Mouse (Mus musculus) hindbrain, embryonic 14.5 days (tissue): Measurements from ENCODE around the gene Atp11c. TPM values are rescaled to one million over a fixed set of nuclear protein-coding genes. Genes with fewer than 3 reads are reported as not detected.

Experiments used
- ATAC-seq: fragments of 200-750 bp; cut with Nextera tagmentation; 2 replicates; pipeline ENCODE4 v1.8.0; 2017; ENCODE audit warnings: moderate number of reproducible peaks, mild to moderate bottlenecking, moderate TSS enrichment, moderate library complexity; ENCODE audit not compliant: low FRiP score
- DNase-seq: peaks from one replicate; pipeline ENCODE4 v3.0.0-alpha.2; 2015; ENCODE audit warnings: low spot score
- H3K27ac ChIP-seq: fragments of 300-500 bp; sonication (generic); 2 replicates; pipeline ENCODE4 v1.5.1; 2014; ENCODE audit warnings: mild to moderate bottlenecking, moderate library complexity
- H3K27me3 ChIP-seq: fragments of 300-500 bp; sonication (generic); 2 replicates; pipeline ENCODE4 v1.6.1; 2014; ENCODE audit warnings: mild to moderate bottlenecking, low read length, mixed read lengths; ENCODE audit not compliant: control insufficient read depth, insufficient read depth
- H3K36me3 ChIP-seq: fragments of 300-500 bp; sonication (generic); replicated peaks from 2 replicates; pipeline ENCODE4 v1.6.1; 2014; ENCODE audit not compliant: control insufficient read depth, insufficient read depth
- H3K4me1 ChIP-seq: fragments of 300-500 bp; sonication (generic); replicated peaks from 2 replicates; pipeline ENCODE4 v1.6.1; 2014; ENCODE audit warnings: antibody characterized with exemption, low read length, mixed read lengths; ENCODE audit not compliant: control insufficient read depth, insufficient read depth
- H3K4me2 ChIP-seq: fragments of 300-500 bp; sonication (generic); replicated peaks from 2 replicates; pipeline ENCODE4 v1.6.1; 2014; ENCODE audit warnings: mild to moderate bottlenecking, moderate library complexity
- H3K4me3 ChIP-seq: fragments of 300-500 bp; sonication (generic); replicated peaks from 2 replicates; pipeline ENCODE4 v1.5.1; 2014; ENCODE audit warnings: mild to moderate bottlenecking, low read length
- H3K9ac ChIP-seq: fragments of 300-500 bp; sonication (generic); 2 replicates; pipeline ENCODE4 v1.6.1; 2014
- H3K9me3 ChIP-seq: fragments of 300-500 bp; sonication (generic); 2 replicates; pipeline ENCODE4 v1.6.1; 2016; ENCODE audit warnings: low read length; ENCODE audit not compliant: control insufficient read depth
- WGBS: fragments of 180-500 bp; shearing (Covaris S2); extraction: QIAGEN DNeasy Blood & Tissue Kit; methylation state at CpG from one replicate; pipeline ENCODE4 v1.1.7; 2014; 5-methylcytosine and 5-hydroxymethylcytosine counted together
- polyA plus RNA-seq: library from polyadenylated mRNA; unstranded; fragments of >200 nt; fragmentation: Nextera tagmentation; extraction: Ambion mirVana; gene quantifications from 2 replicates; pipeline ENCODE4 v1.2.1, GENCODE M21; 2014

The Atp11c gene
- polyA plus RNA-seq, 1 experiment from 2014 or later, result 19.5 TPM

DNA sequence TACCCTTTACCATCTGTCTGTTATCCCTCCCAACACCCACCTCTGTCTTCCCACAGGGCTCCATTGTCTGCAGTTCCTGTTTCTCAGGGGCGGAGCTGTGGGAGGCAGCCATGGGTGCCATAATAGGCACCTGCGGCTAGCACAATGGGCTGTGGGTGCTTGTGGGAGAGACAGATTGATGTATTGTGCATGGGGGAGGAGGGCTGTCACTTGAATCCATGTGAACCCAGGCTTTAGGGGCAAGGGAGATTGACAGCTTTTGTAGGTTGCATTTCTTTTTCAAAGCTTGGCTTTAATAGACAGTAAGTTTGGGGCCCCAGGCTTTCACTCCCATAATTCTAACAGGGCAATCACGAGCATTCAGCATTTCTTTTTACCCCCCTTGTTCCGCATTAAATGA lies 48.4 kb downstream of the Atp11c start:
- no peak overlapping the region for H3K9ac ChIP-seq
- DNase-seq, result no peak
- no peak overlapping the region for H3K4me2 ChIP-seq
- no peaks in the 10 kb centered on the region for H3K36me3 ChIP-seq
- 41% methylated on average over 4 of the region's 4 CpGs for WGBS
- H3K4me3 ChIP-seq, result no peak overlapping the region
- no peaks in the 10 kb centered on the region for H3K27me3 ChIP-seq
- H3K27ac ChIP-seq, result no peak overlapping the region
- no peaks in the 10 kb centered on the region for H3K9me3 ChIP-seq
- no peaks in the 10 kb centered on the region for H3K4me1 ChIP-seq
- no peak for ATAC-seq

DNA sequence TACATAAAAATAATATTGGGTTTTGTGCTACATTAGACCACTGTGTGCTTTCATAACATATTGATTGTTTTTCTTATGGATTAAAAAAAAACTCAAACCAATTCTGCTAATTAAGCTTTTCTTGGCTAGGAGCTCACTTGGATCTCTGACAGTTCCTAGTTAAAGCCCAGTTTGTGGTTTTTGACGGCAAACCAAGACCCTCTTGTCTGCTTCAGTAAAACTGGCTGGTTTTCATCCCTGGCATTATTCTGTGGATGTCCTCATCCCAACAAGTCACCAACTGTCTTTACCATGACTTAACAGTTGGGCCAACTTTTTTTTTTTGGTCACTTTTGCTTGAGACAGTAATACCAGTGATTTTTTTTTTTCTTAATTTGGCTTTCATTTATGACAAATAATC lies 49.6 kb downstream of the Atp11c start:
- 32% methylated on average over 1 of the region's 1 CpGs for WGBS
- Histone ChIP-seq H3K27me3 (no peaks in the 10 kb centered on the region), H3K27ac (no peak overlapping the region), H3K4me1 (no peaks in the 10 kb centered on the region), H3K36me3 (no peaks in the 10 kb centered on the region), H3K4me3 (no peak overlapping the region), H3K9me3 (no peaks in the 10 kb centered on the region), H3K9ac (no peak overlapping the region), H3K4me2 (no peak overlapping the region)
- ATAC-seq (no peak), DNase-seq (no peak)

- Histone ChIP-seq H3K27me3 (no peaks in the 10 kb centered on the region), H3K4me1 (no peaks in the 10 kb centered on the region), H3K27ac (no peak within 1 kb of the TSS), H3K36me3 (no peaks in the 10 kb centered on the region), H3K4me2 (no peak within 1 kb of the TSS), H3K9me3 (no peaks in the 10 kb centered on the region), H3K9ac (no peak within 1 kb of the TSS), H3K4me3 (no peak within 1 kb of the TSS)
- DNase-seq (no peak), ATAC-seq (no peak)
Measured at GRCm38 (mm10) chrX:60539149-60539548, 53.3 kb downstream of the Atp11c start, which contains the start of gene Gm7073. Gene Gm7073 (minus strand): TSS chrX:60539249.

- no peak overlapping the region for H3K4me2 ChIP-seq
- no peak overlapping the region for H3K9ac ChIP-seq
- DNase-seq (peak; percentile 26), ATAC-seq (peak; percentile 64; the same call in 1 of the 2 replicates)
- no peaks in the 10 kb centered on the region for H3K27me3 ChIP-seq
- H3K36me3 ChIP-seq, result no peaks in the 10 kb centered on the region
- no peak overlapping the region for H3K4me3 ChIP-seq
- no peak overlapping the region for H3K27ac ChIP-seq
- H3K9me3 ChIP-seq, result no peaks in the 10 kb centered on the region
- H3K4me1 ChIP-seq, result no peaks in the 10 kb centered on the region
Measured at GRCm38 (mm10) chrX:60503995-60504394, 88.5 kb downstream of the Atp11c start.

GRCm38 (mm10) chrX:60497750-60498149 lies 94.7 kb downstream of the Atp11c start:
- Histone ChIP-seq H3K4me3 (no peak overlapping the region), H3K27me3 (no peaks in the 10 kb centered on the region), H3K9ac (no peak overlapping the region), H3K36me3 (no peaks in the 10 kb centered on the region), H3K27ac (no peak overlapping the region), H3K9me3 (no peaks in the 10 kb centered on the region), H3K4me2 (no peak overlapping the region), H3K4me1 (no peaks in the 10 kb centered on the region)
- no peak for DNase-seq
- WGBS, result 34% methylated on average over 1 of the region's 1 CpGs
- no peak for ATAC-seq

DNA sequence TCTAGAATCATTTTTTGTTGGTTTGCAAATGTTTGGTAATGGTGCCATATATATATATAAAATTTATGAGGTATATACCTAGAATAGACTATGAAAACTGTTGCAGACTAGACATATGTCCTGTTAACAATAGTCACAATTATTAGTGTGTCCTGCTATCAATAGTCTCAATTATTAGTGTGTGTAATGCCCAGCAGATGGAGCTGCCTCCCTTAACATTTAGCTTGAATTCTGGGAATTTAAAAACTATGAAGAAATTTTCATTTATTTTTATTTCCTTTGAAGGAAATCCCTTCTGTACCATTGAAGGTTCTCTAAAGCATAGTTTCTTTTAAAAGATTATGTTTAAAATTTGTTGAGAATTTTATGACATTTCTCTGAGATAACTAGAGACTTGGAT lies 97.2 kb downstream of the Atp11c start:
- no peaks in the 10 kb centered on the region for H3K36me3 ChIP-seq
- H3K27me3 ChIP-seq, result no peaks in the 10 kb centered on the region
- no peak overlapping the region for H3K27ac ChIP-seq
- H3K4me2 ChIP-seq, result no peak overlapping the region
- H3K9me3 ChIP-seq, result no peaks in the 10 kb centered on the region
- no peaks in the 10 kb centered on the region for H3K4me1 ChIP-seq
- no peak overlapping the region for H3K9ac ChIP-seq
- ATAC-seq (no peak), DNase-seq (peak; percentile 26)
- H3K4me3 ChIP-seq, result no peak overlapping the region

DNA sequence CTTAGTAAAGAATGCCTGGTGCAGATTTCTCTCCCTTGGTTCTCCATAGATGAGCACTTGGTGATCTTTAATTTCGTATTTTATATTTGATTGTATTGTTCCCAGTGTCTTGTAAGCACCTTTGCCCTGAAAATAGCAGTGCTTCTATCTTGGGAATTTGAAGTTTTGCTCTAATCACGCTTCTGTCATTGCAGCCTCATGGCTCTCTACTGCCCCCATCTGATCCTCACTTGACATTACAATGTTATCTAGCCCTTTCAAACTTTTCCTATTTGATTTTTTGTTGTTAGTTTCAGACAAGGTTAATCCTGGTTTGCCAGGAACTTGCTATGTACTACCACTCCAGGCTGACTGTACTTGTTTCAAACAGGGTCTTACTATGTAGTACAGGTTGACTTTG lies 128.7 kb downstream of the Atp11c start:
- ATAC-seq, result no peak

GRCm38 (mm10) chrX:60414563-60415111 lies 177.9 kb downstream of the Atp11c start:
- 53% methylated on average over 4 of the region's 4 CpGs for WGBS
- no peak for DNase-seq
- no peak overlapping the region for H3K4me3 ChIP-seq

More for the DNA sequence above, 128.7 kb downstream of the Atp11c start:
- DNase-seq, result peak; percentile 23
- Histone ChIP-seq H3K9me3 (no peaks in the 10 kb centered on the region), H3K4me3 (no peak overlapping the region), H3K27ac (no peak overlapping the region), H3K36me3 (no peaks in the 10 kb centered on the region), H3K27me3 (no peaks in the 10 kb centered on the region), H3K9ac (no peak overlapping the region), H3K4me1 (no peaks in the 10 kb centered on the region), H3K4me2 (no peak overlapping the region)
- WGBS, result 14% methylated on average over 2 of the region's 2 CpGs

DNA sequence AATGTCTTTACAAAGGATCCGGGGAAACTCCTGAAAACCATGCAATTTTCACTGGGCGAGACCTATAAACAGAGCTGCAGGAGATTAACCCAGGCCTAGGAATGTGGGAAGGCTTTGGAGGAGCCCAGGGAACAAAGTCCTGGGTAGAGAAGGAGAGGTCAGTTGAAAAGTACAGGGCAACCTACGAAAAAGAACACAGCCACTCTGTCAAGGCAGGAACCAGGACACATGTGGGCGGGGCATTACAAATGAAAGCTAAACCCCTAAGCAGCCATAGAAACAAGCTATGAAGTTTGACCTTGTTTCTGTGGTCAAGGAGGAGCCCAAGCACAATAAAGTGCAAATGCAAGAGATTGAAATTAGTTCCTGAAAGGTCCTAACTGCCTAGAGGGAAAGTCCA lies 186.8 kb downstream of the Atp11c start:
- no peaks in the 10 kb centered on the region for H3K9me3 ChIP-seq
- WGBS, result 68% methylated on average over 4 of the region's 4 CpGs
- H3K4me1 ChIP-seq, result 0 out of 2 replicates have a peak, but pooled peaks cover 5% of the 10 kb centered on the region
- H3K4me2 ChIP-seq, result no peak overlapping the region
- DNase-seq (no peak), ATAC-seq (no peak)
- H3K9ac ChIP-seq, result no peak overlapping the region
- H3K4me3 ChIP-seq, result no peak overlapping the region
- no peaks in the 10 kb centered on the region for H3K27me3 ChIP-seq
- no peak overlapping the region for H3K27ac ChIP-seq
- no peaks in the 10 kb centered on the region for H3K36me3 ChIP-seq

More at GRCm38 (mm10) chrX:60414563-60415111, 177.9 kb downstream of the Atp11c start:
- Histone ChIP-seq H3K9ac (no peak overlapping the region), H3K27ac (no peak overlapping the region), H3K27me3 (no peaks in the 10 kb centered on the region), H3K4me1 (no peaks in the 10 kb centered on the region), H3K36me3 (no peaks in the 10 kb centered on the region), H3K4me2 (no peak overlapping the region), H3K9me3 (no peaks in the 10 kb centered on the region)
- ATAC-seq, result no peak

DNA sequence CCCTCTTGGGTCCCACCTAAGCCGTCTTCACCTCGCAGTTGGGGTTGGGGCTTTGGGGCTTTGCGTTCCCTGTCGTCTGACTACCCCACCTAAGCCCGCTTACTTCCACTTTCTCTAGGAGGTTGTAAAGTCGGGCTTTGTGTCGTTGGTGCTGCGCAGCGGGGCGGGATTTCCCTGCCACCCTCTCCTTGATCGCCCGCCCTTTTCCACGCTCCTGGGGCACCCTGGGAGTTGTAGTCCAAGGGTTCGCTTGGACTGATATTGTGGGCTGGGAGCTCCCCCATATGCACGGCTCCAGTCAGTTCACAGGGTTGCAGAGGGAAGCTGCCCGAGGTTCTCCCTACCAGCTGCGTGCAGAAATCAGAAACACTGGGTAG lies 187.8 kb downstream of the Atp11c start:
- Histone ChIP-seq H3K36me3 (no peaks in the 10 kb centered on the region), H3K27ac (peak overlapping the region; percentile 90), H3K4me2 (peak overlapping the region; percentile 38), H3K4me1 (0 out of 2 replicates have a peak, but pooled peaks cover 5% of the 10 kb centered on the region), H3K4me3 (peak overlapping the region; percentile 74), H3K9ac (peak overlapping the region; percentile 78), H3K9me3 (no peaks in the 10 kb centered on the region), H3K27me3 (no peaks in the 10 kb centered on the region)
- peak; percentile 97 for ATAC-seq
- DNase-seq, result peak; percentile 83
- WGBS, result 21% methylated on average over 17 of the region's 17 CpGs
